Mouse (Mus musculus): ENCODE data around the gene Stk39. TPM values are rescaled to one million over a fixed set of nuclear protein-coding genes. Genes with fewer than 3 reads are reported as not detected.
A peak's percentile ranks its signal among the peaks of the same experiment; 100 is the strongest.

Stk39 gene
- total and polyA plus RNA-seq, 2 experiments from 2014 or later, result 23.0 to 25.5 TPM

- DNase-seq, result no peak
- ATAC-seq, result no peak
- Histone ChIP-seq H3K4me3 (ENCODE audit: low read depth, low read length) (no peak overlapping the region), H3K4me1 (ENCODE audit: insufficient read depth) (no peaks in the 10 kb centered on the region), H3K9me3 (ENCODE audit: low read length) (no peaks in the 10 kb centered on the region), H3K36me3 (ENCODE audit: insufficient read depth) (no peaks in the 10 kb centered on the region), H3K9ac (no peak overlapping the region), H3K27ac (ENCODE audit: low read depth, low read length) (no peak overlapping the region), H3K4me2 (ENCODE audit: low read depth) (no peak overlapping the region), H3K27me3 (ENCODE audit: insufficient read depth, low read length) (no peaks in the 10 kb centered on the region)
- 66% methylated on average over 4 of the region's 4 CpGs for WGBS
- TF ChIP-seq CTCF (IDR thresholded peaks at IDR 0.05; ENCODE audit: low read depth), result no peak
Measured at GRCm38 (mm10) chr2:68254756-68255155, 217.3 kb downstream of the Stk39 start.

GRCm38 (mm10) chr2:68253222-68253621, 218.8 kb downstream of the Stk39 start:
- H3K4me3 ChIP-seq (ENCODE audit: low read depth, low read length), result no peak overlapping the region
- no peaks in the 10 kb centered on the region for H3K9me3 ChIP-seq (ENCODE audit: low read length)
- ATAC-seq, result no peak
- no peaks in the 10 kb centered on the region for H3K36me3 ChIP-seq (ENCODE audit: insufficient read depth)
- H3K4me1 ChIP-seq (ENCODE audit: insufficient read depth), result no peaks in the 10 kb centered on the region
- H3K27ac ChIP-seq (ENCODE audit: low read depth, low read length), result no peak overlapping the region
- no peak overlapping the region for H3K9ac ChIP-seq
- WGBS, result 87% methylated on average over 2 of the region's 2 CpGs
- DNase-seq, result no peak
- H3K27me3 ChIP-seq (ENCODE audit: insufficient read depth, low read length), result no peaks in the 10 kb centered on the region
- TF ChIP-seq CTCF (IDR thresholded peaks at IDR 0.05; ENCODE audit: low read depth), result no peak
- no peak overlapping the region for H3K4me2 ChIP-seq (ENCODE audit: low read depth)

DNA sequence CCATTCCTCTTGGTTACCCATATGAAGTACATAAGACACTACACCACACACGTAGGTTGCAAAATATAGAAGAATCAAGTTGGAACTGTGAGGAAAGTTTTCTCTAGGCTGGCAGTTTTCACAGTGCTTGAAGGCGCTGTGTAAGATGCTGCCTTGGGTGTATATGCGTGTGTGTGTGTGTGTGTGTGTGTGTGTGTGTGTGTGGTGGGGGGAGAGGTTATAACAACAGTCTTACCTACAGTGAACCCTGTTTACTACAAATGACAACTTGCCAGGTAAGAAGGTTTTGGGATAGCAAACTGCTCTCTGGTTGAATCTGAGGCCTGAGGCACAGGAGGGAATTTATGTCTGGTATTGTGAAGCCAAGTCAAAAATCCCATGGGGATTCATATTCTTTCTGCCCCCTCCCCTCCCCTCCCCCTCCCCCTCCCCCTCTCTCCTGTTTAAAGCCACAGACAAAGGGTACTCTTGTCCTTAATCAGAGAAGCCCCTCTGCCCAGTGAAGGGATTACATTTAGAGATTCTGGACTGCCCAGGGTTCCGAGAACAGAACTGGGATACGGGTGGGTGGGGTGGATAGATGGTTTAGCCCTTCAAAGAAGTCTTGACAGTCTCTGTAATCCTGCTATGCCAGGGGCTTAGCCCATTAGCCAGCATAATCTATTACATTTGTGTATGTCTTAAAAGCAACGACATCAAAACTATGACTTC, 219.9 kb downstream of the Stk39 start:
- H3K9ac ChIP-seq, result no peak overlapping the region
- no peak overlapping the region for H3K4me2 ChIP-seq (ENCODE audit: low read depth)
- H3K9me3 ChIP-seq (ENCODE audit: low read length), result no peaks in the 10 kb centered on the region
- no peaks in the 10 kb centered on the region for H3K27me3 ChIP-seq (ENCODE audit: insufficient read depth, low read length)
- H3K4me3 ChIP-seq (ENCODE audit: low read depth, low read length), result no peak overlapping the region
- TF ChIP-seq CTCF (IDR thresholded peaks at IDR 0.05; ENCODE audit: low read depth), result no peak
- no peak for ATAC-seq
- H3K4me1 ChIP-seq (ENCODE audit: insufficient read depth), result no peaks in the 10 kb centered on the region
- no peaks in the 10 kb centered on the region for H3K36me3 ChIP-seq (ENCODE audit: insufficient read depth)
- H3K27ac ChIP-seq (ENCODE audit: low read depth, low read length), result no peak overlapping the region
- DNase-seq, result no peak
- WGBS, result 71% methylated on average over 6 of the region's 6 CpGs

DNA sequence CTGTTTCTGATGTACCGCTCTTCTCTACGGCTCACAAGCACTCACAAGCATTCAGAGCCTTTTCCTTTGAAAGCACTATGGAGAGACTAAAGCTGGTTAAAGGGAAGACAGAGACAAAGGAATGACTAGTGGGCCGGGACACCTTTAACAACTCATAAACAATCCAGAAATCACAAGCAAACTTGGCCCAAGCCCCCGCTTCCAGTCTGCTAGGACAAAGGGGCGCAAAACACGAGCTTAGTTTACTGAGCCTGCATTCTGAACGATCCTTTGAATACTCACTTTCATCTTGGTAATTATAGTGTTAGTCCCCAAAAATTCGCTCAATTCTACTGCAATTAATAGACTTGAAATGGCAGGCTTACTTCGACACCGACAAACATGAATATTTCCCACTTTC, 221.2 kb downstream of the Stk39 start:
- Histone ChIP-seq H3K4me3 (ENCODE audit: low read depth, low read length) (no peak overlapping the region), H3K9ac (no peak overlapping the region), H3K4me1 (ENCODE audit: insufficient read depth) (no peaks in the 10 kb centered on the region), H3K36me3 (ENCODE audit: insufficient read depth) (no peaks in the 10 kb centered on the region), H3K9me3 (ENCODE audit: low read length) (no peaks in the 10 kb centered on the region), H3K4me2 (ENCODE audit: low read depth) (no peak overlapping the region), H3K27me3 (ENCODE audit: insufficient read depth, low read length) (no peaks in the 10 kb centered on the region), H3K27ac (ENCODE audit: low read depth, low read length) (no peak overlapping the region)
- ATAC-seq (peak; percentile 20; the same call in 1 of the 2 replicates), DNase-seq (no peak)
- no peak for TF ChIP-seq CTCF (IDR thresholded peaks at IDR 0.05; ENCODE audit: low read depth)
- WGBS, result 24% methylated on average over 10 of the region's 10 CpGs

DNA sequence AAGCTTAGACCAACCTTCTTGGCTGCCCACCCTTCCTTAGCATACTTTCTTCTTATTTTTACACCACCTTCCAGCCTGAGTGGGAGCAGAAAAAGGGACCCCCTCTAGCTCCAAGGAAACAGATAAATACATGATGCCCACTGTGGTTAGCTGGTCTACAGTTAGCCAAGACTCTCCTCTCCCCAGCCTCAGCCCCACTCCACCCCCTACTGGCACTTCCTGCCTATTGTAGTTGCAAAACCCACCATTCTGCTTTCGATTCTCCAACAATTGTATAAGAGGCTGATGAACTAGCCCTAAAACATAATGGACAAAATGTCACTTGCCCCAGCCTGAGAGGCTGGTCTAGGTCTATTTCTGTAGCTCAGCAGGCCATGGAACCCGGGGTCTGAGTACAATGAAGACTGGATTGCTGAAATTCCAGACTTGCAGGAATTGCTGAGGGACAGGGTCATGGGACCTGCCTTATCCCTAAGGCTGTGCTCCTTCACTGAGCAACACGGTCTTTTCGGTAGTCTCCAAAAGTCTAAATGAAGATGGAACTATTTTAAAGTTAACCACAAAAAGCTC, 222.1 kb downstream of the Stk39 start:
- no peak for TF ChIP-seq CTCF (IDR thresholded peaks at IDR 0.05; ENCODE audit: low read depth)
- DNase-seq (no peak), ATAC-seq (no peak)
- H3K4me2 ChIP-seq (ENCODE audit: low read depth), result no peak overlapping the region
- H3K27me3 ChIP-seq (ENCODE audit: insufficient read depth, low read length), result no peaks in the 10 kb centered on the region
- no peaks in the 10 kb centered on the region for H3K36me3 ChIP-seq (ENCODE audit: insufficient read depth)
- H3K9ac ChIP-seq, result no peak overlapping the region
- no peak overlapping the region for H3K4me3 ChIP-seq (ENCODE audit: low read depth, low read length)
- H3K27ac ChIP-seq (ENCODE audit: low read depth, low read length), result no peak overlapping the region
- H3K4me1 ChIP-seq (ENCODE audit: insufficient read depth), result no peaks in the 10 kb centered on the region
- H3K9me3 ChIP-seq (ENCODE audit: low read length), result no peaks in the 10 kb centered on the region
- 59% methylated on average over 4 of the region's 4 CpGs for WGBS

- WGBS, result 43% methylated on average over 3 of the region's 3 CpGs
- DNase-seq (no peak), ATAC-seq (no peak)
- H3K36me3 ChIP-seq (ENCODE audit: insufficient read depth), result no peaks in the 10 kb centered on the region
- no peak overlapping the region for H3K4me3 ChIP-seq (ENCODE audit: low read depth, low read length)
- no peak overlapping the region for H3K27ac ChIP-seq (ENCODE audit: low read depth, low read length)
- H3K9me3 ChIP-seq (ENCODE audit: low read length), result no peaks in the 10 kb centered on the region
- H3K4me1 ChIP-seq (ENCODE audit: insufficient read depth), result no peaks in the 10 kb centered on the region
- TF ChIP-seq CTCF (IDR thresholded peaks at IDR 0.05; ENCODE audit: low read depth), result no peak
- no peaks in the 10 kb centered on the region for H3K27me3 ChIP-seq (ENCODE audit: insufficient read depth, low read length)
- no peak overlapping the region for H3K9ac ChIP-seq
- H3K4me2 ChIP-seq (ENCODE audit: low read depth), result no peak overlapping the region
Measured at GRCm38 (mm10) chr2:68246284-68246683, 225.8 kb downstream of the Stk39 start.

DNA sequence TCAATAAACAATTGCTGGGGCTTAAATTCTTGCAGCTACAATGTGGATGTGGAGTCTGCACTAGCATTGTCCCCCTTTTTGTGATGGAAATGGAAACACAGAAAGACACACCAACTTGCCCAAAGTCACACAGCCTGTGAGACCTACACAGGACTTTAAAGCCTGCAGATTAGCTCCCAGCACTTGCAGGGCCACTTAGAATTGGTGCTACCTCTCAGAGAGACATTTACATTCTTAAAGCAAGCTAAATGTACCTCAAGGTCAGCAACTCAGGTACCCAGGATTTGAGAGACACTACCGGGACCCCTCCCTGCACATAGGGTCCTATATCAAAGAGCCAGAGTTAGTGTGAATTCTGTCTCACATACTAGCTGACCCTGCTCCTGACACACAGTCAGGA, 227.5 kb downstream of the Stk39 start:
- no peak for TF ChIP-seq CTCF (IDR thresholded peaks at IDR 0.05; ENCODE audit: low read depth)

More for the DNA sequence above, 227.5 kb downstream of the Stk39 start:
- no peak for ATAC-seq
- DNase-seq, result no peak
- no peak overlapping the region for H3K9ac ChIP-seq
- H3K27me3 ChIP-seq (ENCODE audit: insufficient read depth, low read length), result no peaks in the 10 kb centered on the region
- WGBS, result 85% methylated on average over 1 of the region's 1 CpGs
- no peaks in the 10 kb centered on the region for H3K9me3 ChIP-seq (ENCODE audit: low read length)
- H3K27ac ChIP-seq (ENCODE audit: low read depth, low read length), result no peak overlapping the region
- no peak overlapping the region for H3K4me3 ChIP-seq (ENCODE audit: low read depth, low read length)
- H3K4me1 ChIP-seq (ENCODE audit: insufficient read depth), result no peaks in the 10 kb centered on the region
- no peak overlapping the region for H3K4me2 ChIP-seq (ENCODE audit: low read depth)
- H3K36me3 ChIP-seq (ENCODE audit: insufficient read depth), result no peaks in the 10 kb centered on the region

Measured in forebrain, postnatal 0 days (tissue).